Mouse (Mus musculus): ENCODE results near the gene Stat5a. TPM values are rescaled to one million over a fixed set of nuclear protein-coding genes. Genes with fewer than 3 reads are reported as not detected.

Stat5a gene
- total RNA-seq, 2 experiments from 2014 or later: 17.2 to 23.0 TPM

Other genes with a start within 250 kb of the Stat5a start
- 10 to 100 TPM; 48.6 to 50.6 TPM for gene Nkiras2, start 240.1 kb upstream of the Stat5a start, total RNA-seq (2021)
- 100 to 1,000 TPM; 126 to 128 TPM for gene Dnajc7, start 239.2 kb upstream of the Stat5a start, total RNA-seq (2021)
- gene Zfp385c, start 166.9 kb upstream of the Stat5a start, total RNA-seq (2021): under 1 TPM; 0.12 to 0.44 TPM
- gene Dhx58, start 155.1 kb upstream of the Stat5a start, total RNA-seq (2021): 1 to 10 TPM in 1 of 2 experiments, under 1 TPM in 1; 0.60 to 1.0 TPM
- gene Kat2a, start 146.9 kb upstream of the Stat5a start, total RNA-seq (2021): 10 to 100 TPM; 12.2 to 14.7 TPM
- gene Hspb9, start 145.5 kb upstream of the Stat5a start, total RNA-seq (2021): not detected
- 10 to 100 TPM; 53.9 to 59.8 TPM for gene Rab5c, start 121.1 kb upstream of the Stat5a start, total RNA-seq (2021)
- gene Kcnh4, start 99.4 kb upstream of the Stat5a start, total RNA-seq (2021): not detected
- gene Hcrt, start 96.4 kb upstream of the Stat5a start, total RNA-seq (2021): not detected
- gene Ghdc, start 88.4 kb upstream of the Stat5a start, total RNA-seq (2021): 10 to 100 TPM in 1 of 2 experiments, 1 to 10 TPM in 1; 9.8 to 13.4 TPM
- 10 to 100 TPM; 55.0 to 60.1 TPM for gene Stat5b, start 8.6 kb upstream of the Stat5a start, total RNA-seq (2021)
- 10 to 100 TPM; 71.8 to 83.2 TPM for gene Stat3, start 80.2 kb downstream of the Stat5a start, total RNA-seq (2021)
- gene Cavin1, start 111.5 kb downstream of the Stat5a start, total RNA-seq (2021): 100 to 1,000 TPM; 192 to 214 TPM
- 10 to 100 TPM; 87.1 to 92.2 TPM for gene Atp6v0a1, start 150.1 kb downstream of the Stat5a start, total RNA-seq (2021)
- gene Naglu, start 210.7 kb downstream of the Stat5a start, total RNA-seq (2021): 1 to 10 TPM; 7.2 to 8.4 TPM
- under 1 TPM; 0.41 to 0.77 TPM for gene Hsd17b1, start 219.1 kb downstream of the Stat5a start, total RNA-seq (2021)
- gene Coasy, start 223.2 kb downstream of the Stat5a start, total RNA-seq (2021): 10 to 100 TPM; 17.4 to 18.8 TPM
- gene Mlx, start 227.9 kb downstream of the Stat5a start, total RNA-seq (2021): 10 to 100 TPM; 17.2 to 17.9 TPM
- gene Psmc3ip, start 236.1 kb downstream of the Stat5a start, total RNA-seq (2021): 1 to 10 TPM; 2.4 to 2.6 TPM